Mouse (Mus musculus) brain, embryonic 14.5 days (tissue): Measurements from ENCODE around the gene Gzmk.

Source experiments
- CTCF ChIP-seq: fragments of 200-500 bp; IDR thresholded peaks from 2 replicates; pipeline ENCODE4 v1.5.1; 2012; ENCODE audit warnings: inconsistent platforms, mild to moderate bottlenecking, moderate library complexity, borderline replicate concordance; ENCODE audit not compliant: insufficient read depth, insufficient read length; ENCODE audit errors: extremely low read depth
- POLR2A ChIP-seq: fragments of 200-500 bp; IDR thresholded peaks from 2 replicates; pipeline ENCODE4 v1.6.1; 2012; ENCODE audit warnings: mild to moderate bottlenecking, inconsistent platforms, borderline replicate concordance; ENCODE audit not compliant: poor library complexity, insufficient read depth, insufficient read length, severe bottlenecking; ENCODE audit errors: extremely low read depth

GRCm38 (mm10) chr13:113197872-113198502, 27.7 kb downstream of the Gzmk start:
- TF ChIP-seq CTCF (no peak), POLR2A (no peak)
